Mouse (Mus musculus) liver, postnatal 0 days (tissue): ENCODE data around the gene Tgm5.

Experiments
- CTCF ChIP-seq: sonication (generic); IDR thresholded peaks from 2 replicates; pipeline ENCODE4 v1.5.1; 2016; ENCODE audit warnings: antibody characterized with exemption, low read depth
- EP300 ChIP-seq: IDR thresholded peaks from 2 replicates; pipeline ENCODE4 v1.6.1; 2016; ENCODE audit warnings: antibody characterized with exemption, low read depth, mild to moderate bottlenecking

DNA sequence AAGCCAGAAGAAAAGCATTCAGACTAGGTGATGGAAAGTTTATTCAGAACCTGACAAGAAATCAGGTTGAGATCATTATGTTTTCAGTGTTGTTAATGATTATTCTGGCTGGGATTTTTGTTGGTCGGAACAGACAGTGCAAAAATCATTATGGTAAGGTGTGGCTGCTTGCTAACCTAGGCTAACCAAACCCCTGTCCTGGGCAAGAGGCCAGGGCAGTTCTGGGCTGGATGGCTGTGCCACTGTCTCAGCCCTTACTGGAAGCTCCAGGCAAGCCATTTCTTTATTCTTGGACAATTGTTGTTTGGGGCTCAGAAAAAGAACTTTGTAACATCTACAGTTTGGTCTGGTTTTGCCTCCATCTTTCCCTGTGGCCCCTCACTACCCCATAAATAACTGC is 41.9 kb upstream of the Tgm5 start:
- TF ChIP-seq CTCF (no peak), EP300 (no peak)
